Mouse (Mus musculus): Measurements from ENCODE around the gene Cdc5l. TPM values are rescaled to one million over a fixed set of nuclear protein-coding genes. Genes with fewer than 3 reads are reported as not detected.

The Cdc5l gene
- total RNA-seq, 1 experiment, result 125 TPM

- DNase-seq (ENCODE audit: low read depth, low spot score), result peak; percentile 60
- H3K9me3 ChIP-seq (ENCODE audit: control insufficient read depth, insufficient read depth, low read depth, low read length), result no peaks in the 10 kb centered on the region
- no peaks in the 10 kb centered on the region for H3K4me1 ChIP-seq (ENCODE audit: control insufficient read depth in 2 of 2, insufficient read depth in 2 of 2, low read length in 2 of 2, poor library complexity in 1 of 2)
- 0 out of 2 replicates have a peak overlapping the region, but pooled peaks have one; percentile 46 for H3K9ac ChIP-seq (ENCODE audit: insufficient read depth, low read depth, low read length, poor library complexity, severe bottlenecking)
- no peaks in the 10 kb centered on the region for H3K36me3 ChIP-seq (ENCODE audit: control insufficient read depth, insufficient read depth, low read length, poor library complexity, severe bottlenecking)
- no peak overlapping the region for H3K27ac ChIP-seq (ENCODE audit: insufficient read depth, low read depth, low read length, poor library complexity, severe bottlenecking)
- peak; percentile 90 for TF ChIP-seq ZC3H11A (IDR thresholded peaks at IDR 0.05; ENCODE audit: borderline replicate concordance, low read depth, low read length)
- no peak for TF ChIP-seq HCFC1 (IDR thresholded peaks at IDR 0.05; ENCODE audit: borderline replicate concordance, insufficient read depth, low read length)
- in situ Hi-C loops (cut with MboI; ENCODE audit: low sequenced_read_pairs in 2 of 2, unreplicated experiment in 2 of 2), result no loop called here
- H3K4me3 ChIP-seq (ENCODE audit: insufficient read depth in 1 of 2, low read depth in 1 of 2, low read length in 2 of 2, poor library complexity in 1 of 2, severe bottlenecking in 1 of 2), result peak overlapping the region; percentile 18 to 35
These were observed 59.4 kb downstream of the Cdc5l start for GRCm38 (mm10) chr17:45373987-45374608.

DNA sequence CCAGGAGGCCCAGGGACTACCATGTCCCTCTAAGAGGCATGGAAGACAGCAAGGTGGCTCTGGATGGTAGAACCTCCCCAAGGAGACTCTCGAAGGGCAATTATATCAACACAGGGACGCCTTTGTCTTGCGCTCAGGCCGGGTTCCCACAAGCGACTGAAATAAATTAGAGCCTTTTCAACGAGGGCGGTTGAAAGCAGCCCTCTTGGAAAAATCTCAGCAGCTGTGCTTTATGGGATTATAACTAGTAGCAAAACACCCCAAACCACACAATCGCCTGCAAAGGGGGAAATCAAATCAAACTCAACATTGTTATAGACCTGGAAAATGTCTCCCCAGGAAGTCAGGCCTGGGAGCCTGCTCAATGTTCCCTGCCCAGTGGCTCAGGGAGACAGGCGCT, 62.5 kb downstream of the Cdc5l start:
- Histone ChIP-seq H3K36me3 (ENCODE audit: control insufficient read depth, insufficient read depth, low read length, poor library complexity, severe bottlenecking) (no peaks in the 10 kb centered on the region), H3K27ac (ENCODE audit: insufficient read depth, low read depth, low read length, poor library complexity, severe bottlenecking) (no peak overlapping the region), H3K4me1 (ENCODE audit: control insufficient read depth in 2 of 2, insufficient read depth in 2 of 2, low read length in 2 of 2, poor library complexity in 1 of 2) (no peaks in the 10 kb centered on the region; a peak in 1 of 4 replicates), H3K9ac (ENCODE audit: insufficient read depth, low read depth, low read length, poor library complexity, severe bottlenecking) (no peak overlapping the region), H3K9me3 (ENCODE audit: control insufficient read depth, insufficient read depth, low read depth, low read length) (no peaks in the 10 kb centered on the region), H3K4me3 (ENCODE audit: insufficient read depth in 1 of 2, low read depth in 1 of 2, low read length in 2 of 2, poor library complexity in 1 of 2, severe bottlenecking in 1 of 2) (no peak overlapping the region)
- in situ Hi-C loops (cut with MboI; ENCODE audit: low sequenced_read_pairs in 2 of 2, unreplicated experiment in 2 of 2), result no loop called here
- no peak for DNase-seq (ENCODE audit: low read depth, low spot score)
- TF ChIP-seq CHD2 (IDR thresholded peaks at IDR 0.05; ENCODE audit: low read depth, low read length) (no peak), HCFC1 (IDR thresholded peaks at IDR 0.05; ENCODE audit: borderline replicate concordance, insufficient read depth, low read length) (no peak), ZNF384 (IDR thresholded peaks at IDR 0.05; ENCODE audit: low read depth, low read length) (no peak)

DNA sequence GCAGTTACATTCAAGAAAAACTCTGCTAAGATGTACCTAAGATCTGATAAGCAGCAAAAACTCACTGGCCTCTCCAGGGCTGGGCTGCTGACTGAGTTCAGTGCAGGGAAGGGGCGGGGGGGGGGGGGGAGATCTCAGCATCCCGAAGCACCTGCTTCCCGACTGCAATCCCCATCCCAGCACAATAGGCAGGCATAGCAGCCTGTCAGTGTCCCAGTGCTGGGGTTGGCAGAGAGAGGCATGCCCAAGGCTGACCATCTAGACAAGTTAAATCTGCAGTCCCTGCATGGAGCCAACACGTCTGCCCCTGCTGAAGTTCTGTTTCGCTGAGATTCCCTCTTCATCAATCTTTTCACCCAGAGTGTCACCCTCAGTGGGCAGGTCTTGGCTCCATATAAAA, 63.0 kb downstream of the Cdc5l start:
- no peak overlapping the region for H3K4me3 ChIP-seq (ENCODE audit: insufficient read depth in 1 of 2, low read depth in 1 of 2, low read length in 2 of 2, poor library complexity in 1 of 2, severe bottlenecking in 1 of 2)
- no peaks in the 10 kb centered on the region for H3K9me3 ChIP-seq (ENCODE audit: control insufficient read depth, insufficient read depth, low read depth, low read length)
- H3K36me3 ChIP-seq (ENCODE audit: control insufficient read depth, insufficient read depth, low read length, poor library complexity, severe bottlenecking), result no peaks in the 10 kb centered on the region
- no peak overlapping the region for H3K9ac ChIP-seq (ENCODE audit: insufficient read depth, low read depth, low read length, poor library complexity, severe bottlenecking)
- DNase-seq (ENCODE audit: low read depth, low spot score), result no peak
- in situ Hi-C loops (cut with MboI; ENCODE audit: low sequenced_read_pairs in 2 of 2, unreplicated experiment in 2 of 2), result no loop called here
- H3K4me1 ChIP-seq (ENCODE audit: control insufficient read depth in 2 of 2, insufficient read depth in 2 of 2, low read length in 2 of 2, poor library complexity in 1 of 2), result no peaks in the 10 kb centered on the region; a peak in 2 of 4 replicates
- TF ChIP-seq HCFC1 (IDR thresholded peaks at IDR 0.05; ENCODE audit: borderline replicate concordance, insufficient read depth, low read length), result no peak
- TF ChIP-seq ZNF384 (IDR thresholded peaks at IDR 0.05; ENCODE audit: low read depth, low read length), result no peak
- no peak for TF ChIP-seq ZC3H11A (IDR thresholded peaks at IDR 0.05; ENCODE audit: borderline replicate concordance, low read depth, low read length)
- TF ChIP-seq MAFK (IDR thresholded peaks at IDR 0.05; ENCODE audit: insufficient read depth, low read depth, low read length), result no peak
- TF ChIP-seq CHD2 (IDR thresholded peaks at IDR 0.05; ENCODE audit: low read depth, low read length), result no peak
- no peak overlapping the region for H3K27ac ChIP-seq (ENCODE audit: insufficient read depth, low read depth, low read length, poor library complexity, severe bottlenecking)

DNA sequence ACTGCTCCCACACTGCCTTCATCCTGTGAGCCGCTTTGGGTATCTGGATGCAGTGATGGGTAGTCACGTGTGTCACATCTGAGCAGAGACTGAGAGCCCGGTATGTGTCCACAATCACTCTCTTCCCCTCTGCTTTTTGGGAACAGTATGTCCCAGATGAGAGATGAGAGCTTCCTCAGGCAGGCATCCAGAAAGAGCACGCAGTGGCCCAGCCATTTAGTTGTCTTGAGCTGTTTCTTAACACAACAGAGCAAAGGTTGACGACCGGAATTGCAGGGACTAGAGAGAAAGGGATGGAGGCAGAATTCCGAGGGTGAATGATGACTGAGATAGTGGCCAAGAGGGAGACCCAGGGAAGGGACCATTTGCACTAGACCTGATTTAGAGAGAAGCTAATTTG, 68.7 kb downstream of the Cdc5l start:
- H3K4me1 ChIP-seq (ENCODE audit: control insufficient read depth in 2 of 2, insufficient read depth in 2 of 2, low read length in 2 of 2, poor library complexity in 1 of 2), result no peaks in the 10 kb centered on the region; a peak in 2 of 4 replicates
- in situ Hi-C loops (cut with MboI; ENCODE audit: low sequenced_read_pairs in 2 of 2, unreplicated experiment in 2 of 2), result no loop called here
- no peak overlapping the region for H3K27ac ChIP-seq (ENCODE audit: insufficient read depth, low read depth, low read length, poor library complexity, severe bottlenecking)
- no peak overlapping the region for H3K4me3 ChIP-seq (ENCODE audit: insufficient read depth in 1 of 2, low read depth in 1 of 2, low read length in 2 of 2, poor library complexity in 1 of 2, severe bottlenecking in 1 of 2)
- H3K9me3 ChIP-seq (ENCODE audit: control insufficient read depth, insufficient read depth, low read depth, low read length), result no peaks in the 10 kb centered on the region
- no peak overlapping the region for H3K9ac ChIP-seq (ENCODE audit: insufficient read depth, low read depth, low read length, poor library complexity, severe bottlenecking)
- TF ChIP-seq ZNF384 (IDR thresholded peaks at IDR 0.05; ENCODE audit: low read depth, low read length), result no peak
- TF ChIP-seq MAFK (IDR thresholded peaks at IDR 0.05; ENCODE audit: insufficient read depth, low read depth, low read length), result no peak
- no peak for TF ChIP-seq HCFC1 (IDR thresholded peaks at IDR 0.05; ENCODE audit: borderline replicate concordance, insufficient read depth, low read length)
- no peak for TF ChIP-seq CHD2 (IDR thresholded peaks at IDR 0.05; ENCODE audit: low read depth, low read length)
- TF ChIP-seq ZC3H11A (IDR thresholded peaks at IDR 0.05; ENCODE audit: borderline replicate concordance, low read depth, low read length), result no peak
- no peaks in the 10 kb centered on the region for H3K36me3 ChIP-seq (ENCODE audit: control insufficient read depth, insufficient read depth, low read length, poor library complexity, severe bottlenecking)
- no peak for DNase-seq (ENCODE audit: low read depth, low spot score)

DNA sequence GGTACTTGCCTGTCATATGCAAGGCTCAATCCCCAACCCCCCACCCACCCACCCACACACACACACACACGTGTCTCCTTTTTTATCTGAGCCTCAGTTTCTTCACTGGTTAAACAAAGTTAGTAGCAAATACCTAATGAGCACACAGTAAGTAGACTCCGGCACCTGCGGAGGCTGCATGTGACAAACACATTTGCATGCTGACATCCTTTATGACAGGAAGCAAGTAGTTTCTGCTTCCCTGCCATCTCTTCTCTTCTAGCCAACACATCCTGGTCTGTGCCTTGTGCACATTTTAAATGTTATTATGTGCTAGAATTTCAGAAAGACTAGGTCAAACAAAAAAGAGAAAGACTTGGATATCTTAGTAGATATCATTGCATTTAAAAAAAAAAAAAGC, 72.6 kb downstream of the Cdc5l start:
- no peaks in the 10 kb centered on the region for H3K9me3 ChIP-seq (ENCODE audit: control insufficient read depth, insufficient read depth, low read depth, low read length)
- TF ChIP-seq ZC3H11A (IDR thresholded peaks at IDR 0.05; ENCODE audit: borderline replicate concordance, low read depth, low read length), result no peak
- TF ChIP-seq MAFK (IDR thresholded peaks at IDR 0.05; ENCODE audit: insufficient read depth, low read depth, low read length), result no peak
- no peak for TF ChIP-seq CHD2 (IDR thresholded peaks at IDR 0.05; ENCODE audit: low read depth, low read length)
- TF ChIP-seq ZNF384 (IDR thresholded peaks at IDR 0.05; ENCODE audit: low read depth, low read length), result no peak
- in situ Hi-C loops (cut with MboI; ENCODE audit: low sequenced_read_pairs in 2 of 2, unreplicated experiment in 2 of 2), result no loop called here
- no peak for DNase-seq (ENCODE audit: low read depth, low spot score)
- no peak overlapping the region for H3K9ac ChIP-seq (ENCODE audit: insufficient read depth, low read depth, low read length, poor library complexity, severe bottlenecking)
- H3K4me3 ChIP-seq (ENCODE audit: insufficient read depth in 1 of 2, low read depth in 1 of 2, low read length in 2 of 2, poor library complexity in 1 of 2, severe bottlenecking in 1 of 2), result no peak overlapping the region
- no peaks in the 10 kb centered on the region for H3K36me3 ChIP-seq (ENCODE audit: control insufficient read depth, insufficient read depth, low read length, poor library complexity, severe bottlenecking)
- H3K4me1 ChIP-seq (ENCODE audit: control insufficient read depth in 2 of 2, insufficient read depth in 2 of 2, low read length in 2 of 2, poor library complexity in 1 of 2), result no peaks in the 10 kb centered on the region; a peak in 1 of 4 replicates
- H3K27ac ChIP-seq (ENCODE audit: insufficient read depth, low read depth, low read length, poor library complexity, severe bottlenecking), result no peak overlapping the region
